Mouse (Mus musculus) E14TG2a.4 (cell line): ENCODE data around the gene Supt6.

Experiments
- H3K27me3 ChIP-seq: 2 replicates; pipeline ENCODE4 v1.6.1; 2014; ENCODE audit warnings: low read length, control low read depth; ENCODE audit not compliant: insufficient read depth
- H3K36me3 ChIP-seq: 2 replicates; pipeline ENCODE4 v1.6.1; 2014; ENCODE audit warnings: low read length, control low read depth; ENCODE audit not compliant: insufficient read depth
- H3K4me1 ChIP-seq: replicated peaks from 2 replicates; pipeline ENCODE4 v1.6.1; 2014; ENCODE audit warnings: low read depth, low read length, control low read depth
- H3K4me3 ChIP-seq: replicated peaks from 2 replicates; pipeline ENCODE4 v1.5.1; 2014; ENCODE audit warnings: mild to moderate bottlenecking, low read length
- H3K9me3 ChIP-seq: 2 replicates; pipeline ENCODE4 v1.6.1; 2014; ENCODE audit warnings: low read length, control low read depth
- CTCF ChIP-seq: conservative IDR thresholded peaks from 2 replicates; pipeline ENCODE4 v1.5.1; 2014; ENCODE audit warnings: low read length
- NANOG ChIP-seq: IDR thresholded peaks from 2 replicates; pipeline ENCODE4 v1.6.1; 2014; ENCODE audit warnings: borderline replicate concordance, low read length, mixed read lengths
- POU5F1 ChIP-seq: IDR thresholded peaks from 2 replicates; pipeline ENCODE4 v1.6.1; 2014; ENCODE audit warnings: low read length, borderline replicate concordance

The Supt6 gene

DNA sequence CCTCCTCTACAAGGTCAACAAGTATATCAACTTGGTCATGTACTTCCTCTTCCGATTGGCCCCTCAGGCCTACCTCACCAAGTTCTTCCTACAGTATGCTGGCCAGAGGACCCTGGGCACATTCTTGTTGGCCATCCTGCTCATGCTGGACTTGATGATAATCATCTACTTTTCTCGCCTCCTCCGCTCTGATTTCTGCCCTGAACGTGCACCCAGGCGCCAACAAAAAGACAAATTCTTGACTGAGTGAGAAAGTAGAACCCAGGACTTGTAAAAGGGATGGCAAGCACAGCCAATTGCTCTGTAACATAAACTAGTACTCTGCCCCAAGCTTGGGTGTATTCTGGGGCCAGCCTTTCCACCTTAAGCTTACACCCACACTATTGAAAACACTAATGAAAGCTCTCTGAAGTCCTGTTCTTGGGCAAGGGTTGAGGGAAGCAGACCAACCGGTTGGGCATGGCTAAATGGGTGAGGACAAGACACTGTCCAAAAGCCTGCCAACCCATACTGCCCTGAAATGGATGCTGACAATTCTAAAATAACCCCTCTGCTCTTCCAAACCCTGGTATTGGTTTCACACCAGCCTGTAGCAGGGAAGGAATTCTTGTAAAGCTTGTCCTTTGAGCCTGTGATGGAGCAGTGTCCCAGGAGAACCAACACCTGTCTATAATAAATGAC lies 65.6 kb downstream of the Supt6 start:
- no peak for TF ChIP-seq CTCF
- TF ChIP-seq POU5F1 = no peak
- no peak for TF ChIP-seq NANOG
- H3K4me3 ChIP-seq = peak overlapping the region; percentile 99
- H3K27me3 ChIP-seq = no peaks in the 10 kb centered on the region
- peaks cover 56% of the 10 kb centered on the region for H3K4me1 ChIP-seq
- no peaks in the 10 kb centered on the region for H3K9me3 ChIP-seq
- H3K36me3 ChIP-seq = peaks cover 41% of the 10 kb centered on the region

DNA sequence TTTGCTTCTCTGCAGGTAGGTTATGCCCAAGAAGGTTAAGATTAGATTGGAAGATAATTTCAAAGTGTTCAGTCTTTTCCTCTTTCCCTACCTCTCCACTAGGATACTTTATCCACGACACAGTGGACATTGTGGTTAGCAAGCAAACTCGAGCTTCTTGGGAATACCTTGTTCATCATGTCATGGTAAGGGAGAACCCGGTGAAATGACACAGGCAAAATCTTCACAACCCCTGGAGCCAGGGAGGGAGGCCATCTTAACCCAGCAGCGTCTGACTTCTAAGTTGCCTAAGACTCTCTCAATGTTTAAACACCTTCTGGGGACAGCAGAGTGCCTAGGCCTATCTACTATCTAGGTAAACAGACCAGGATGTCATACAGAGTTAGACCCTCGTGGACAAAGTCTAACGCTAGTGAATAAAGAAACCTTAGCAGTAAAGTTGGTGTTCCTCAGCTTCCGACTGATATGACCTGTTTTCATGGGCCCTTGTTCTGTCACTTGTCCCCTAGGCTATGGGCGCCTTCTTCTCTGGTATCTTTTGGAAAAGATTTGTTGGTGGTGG lies 66.3 kb downstream of the Supt6 start:
- TF ChIP-seq NANOG = no peak
- TF ChIP-seq CTCF = no peak
- no peak for TF ChIP-seq POU5F1
- peaks cover 57% of the 10 kb centered on the region for H3K4me1 ChIP-seq
- peaks cover 41% of the 10 kb centered on the region for H3K36me3 ChIP-seq
- H3K27me3 ChIP-seq = no peaks in the 10 kb centered on the region
- peak overlapping the region; percentile 99 for H3K4me3 ChIP-seq
- no peaks in the 10 kb centered on the region for H3K9me3 ChIP-seq

DNA sequence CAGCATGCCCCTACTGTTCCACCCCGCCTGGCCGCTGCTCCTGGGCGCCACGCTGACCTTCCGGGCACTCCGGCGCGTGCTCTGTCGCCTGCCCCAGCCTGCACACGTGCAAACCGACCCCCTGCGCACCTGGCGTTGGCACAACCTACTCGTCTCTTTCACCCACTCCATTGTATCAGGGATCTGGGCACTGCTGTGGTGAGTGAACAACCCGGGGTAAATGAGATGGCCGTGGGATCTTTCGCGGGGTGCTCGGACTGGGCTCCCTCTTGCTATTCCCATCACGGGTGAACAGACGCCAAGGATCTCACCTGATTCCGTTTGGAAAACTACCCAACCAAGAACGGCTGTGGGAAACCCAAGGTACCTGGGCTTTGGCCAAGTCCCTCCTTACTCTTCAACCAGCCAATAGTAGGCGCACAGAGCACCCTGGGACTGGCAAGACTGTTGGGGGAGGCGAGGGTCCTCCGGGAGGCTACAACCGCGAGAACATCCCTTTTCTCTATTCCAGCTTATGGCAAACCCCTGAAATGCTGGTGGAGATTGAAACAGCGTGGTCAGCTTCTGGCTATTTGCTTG lies 66.8 kb downstream of the Supt6 start:
- Histone ChIP-seq H3K9me3 (no peaks in the 10 kb centered on the region), H3K4me1 (peaks cover 57% of the 10 kb centered on the region), H3K36me3 (peaks cover 41% of the 10 kb centered on the region), H3K27me3 (no peaks in the 10 kb centered on the region), H3K4me3 (peak overlapping the region; percentile 99)
- TF ChIP-seq POU5F1 (no peak), NANOG (no peak), CTCF (no peak)

DNA sequence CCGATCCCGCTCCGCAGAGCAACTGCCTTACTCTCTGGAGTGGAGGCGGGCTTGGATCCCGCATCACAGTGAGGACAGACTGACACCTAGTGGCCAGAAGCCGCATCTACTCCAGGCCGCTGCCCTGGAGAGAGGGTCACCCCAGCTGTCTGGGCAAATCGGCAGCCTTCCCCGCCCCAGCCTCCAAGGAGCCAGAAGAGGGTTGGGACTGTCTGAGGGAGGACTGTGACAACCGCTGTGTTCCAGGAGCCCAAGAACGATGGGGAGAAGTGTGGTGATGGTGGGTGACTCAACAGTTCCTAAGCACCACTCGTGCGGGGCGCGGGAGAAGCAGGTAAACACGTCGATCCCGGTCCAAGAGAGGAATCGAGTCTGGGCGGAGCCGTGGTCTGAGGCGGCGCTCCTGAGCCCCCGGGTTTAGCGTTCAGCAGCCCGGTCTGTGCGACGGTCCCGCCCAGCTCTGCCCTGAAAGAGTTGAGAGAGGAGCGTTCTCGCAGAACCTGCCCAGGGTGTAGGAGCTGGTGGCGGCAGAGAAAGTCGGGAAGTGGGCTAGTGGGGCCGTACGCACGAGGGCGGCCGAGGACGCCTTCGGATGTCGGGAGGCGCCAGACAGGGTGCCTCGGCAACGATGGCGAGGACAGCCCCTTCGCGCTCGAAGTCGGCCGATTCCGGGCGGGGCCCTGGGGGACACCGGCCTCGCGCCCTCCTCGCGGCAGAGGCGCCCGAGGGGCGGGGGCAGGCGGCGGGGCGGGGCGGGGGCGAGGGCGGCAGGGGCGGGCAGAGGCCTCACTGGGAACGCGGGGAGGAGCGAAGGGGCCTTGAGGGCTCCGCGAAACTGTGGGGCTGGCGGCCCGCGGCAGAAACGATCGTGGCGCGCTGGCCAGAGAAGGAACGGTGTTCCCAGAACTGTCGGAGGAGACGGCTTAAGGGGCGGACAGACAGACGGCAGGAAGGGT lies 67.6 kb downstream of the Supt6 start:
- Histone ChIP-seq H3K4me1 (peaks cover 60% of the 10 kb centered on the region), H3K9me3 (no peaks in the 10 kb centered on the region), H3K36me3 (peaks cover 41% of the 10 kb centered on the region), H3K4me3 (peak overlapping the region; percentile 99), H3K27me3 (no peaks in the 10 kb centered on the region)
- peak; percentile 95 for TF ChIP-seq CTCF
- TF ChIP-seq NANOG = no peak

DNA sequence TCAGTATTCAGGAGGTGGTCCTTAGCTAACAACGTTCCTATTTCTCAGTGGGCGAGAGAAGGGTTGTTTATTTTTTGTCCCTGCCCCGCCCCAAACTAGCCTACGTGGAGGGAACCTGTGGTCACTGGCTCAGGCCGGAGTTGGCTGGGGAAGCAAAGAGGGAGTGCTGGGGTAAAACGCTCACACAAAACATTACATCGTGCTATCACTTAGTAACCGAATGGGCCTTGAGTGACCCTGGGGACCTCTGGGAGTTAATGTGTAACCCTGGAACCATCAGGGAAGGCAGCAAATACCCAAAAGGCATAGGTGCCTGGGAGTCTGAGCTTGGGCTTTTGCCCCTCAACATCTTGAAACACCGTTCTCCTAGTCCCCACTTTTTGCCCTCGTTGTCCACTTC lies 68.3 kb downstream of the Supt6 start:
- no peak for TF ChIP-seq CTCF
- TF ChIP-seq NANOG = no peak
- no peak for TF ChIP-seq POU5F1
- H3K36me3 ChIP-seq = peaks cover 41% of the 10 kb centered on the region
- H3K4me3 ChIP-seq = peak overlapping the region; percentile 99
- H3K27me3 ChIP-seq = no peaks in the 10 kb centered on the region
- H3K4me1 ChIP-seq = peaks cover 67% of the 10 kb centered on the region
- no peaks in the 10 kb centered on the region for H3K9me3 ChIP-seq

DNA sequence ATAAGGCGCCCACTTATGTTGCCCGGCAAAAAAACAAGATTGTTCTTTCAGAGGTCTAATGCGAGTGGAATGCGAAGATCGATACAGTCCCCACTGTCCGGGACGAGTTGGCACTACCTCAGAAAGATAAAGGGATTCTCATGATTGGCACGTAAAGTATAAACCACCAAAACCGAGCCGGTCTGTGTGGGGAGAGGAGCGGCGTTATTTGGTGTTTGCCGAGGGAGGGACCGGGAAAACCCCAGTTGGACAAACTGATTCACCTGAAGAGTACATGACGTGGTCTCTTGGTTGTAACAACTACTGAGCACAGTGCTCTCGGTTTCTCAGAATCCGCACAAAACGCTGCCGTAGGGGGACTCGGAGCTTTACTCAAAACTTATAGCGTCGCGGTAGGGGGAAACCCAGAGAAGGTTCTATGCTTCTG lies 68.9 kb downstream of the Supt6 start:
- no peaks in the 10 kb centered on the region for H3K27me3 ChIP-seq
- H3K9me3 ChIP-seq = no peaks in the 10 kb centered on the region
- peaks cover 41% of the 10 kb centered on the region for H3K36me3 ChIP-seq
- peak overlapping the region; percentile 99 for H3K4me3 ChIP-seq
- H3K4me1 ChIP-seq = peaks cover 71% of the 10 kb centered on the region
- TF ChIP-seq POU5F1 (no peak), CTCF (no peak), NANOG (no peak)

DNA sequence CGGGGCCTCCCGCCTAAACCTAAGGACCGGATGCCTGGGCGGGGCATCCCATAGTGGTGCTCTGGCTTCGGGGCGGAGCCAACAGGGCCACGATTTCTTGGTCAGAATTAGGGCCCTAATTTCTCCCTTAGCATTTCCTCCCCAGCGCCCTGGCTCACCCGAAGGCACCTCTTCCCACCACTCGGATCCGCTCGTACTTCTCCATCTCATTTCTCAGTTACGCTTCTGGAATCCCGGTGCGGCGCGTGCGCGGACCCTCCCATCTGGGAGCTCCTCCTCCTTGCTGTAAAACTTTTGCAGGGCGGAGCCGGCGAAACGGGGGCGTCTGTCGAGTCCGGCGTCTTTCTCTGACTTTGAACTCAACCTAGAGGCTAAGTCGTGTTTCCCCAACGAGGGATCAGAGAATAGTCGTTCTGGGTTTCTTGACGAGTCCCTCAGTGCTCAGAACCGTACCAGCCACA lies 69.4 kb downstream of the Supt6 start, which contains the start of the genes Nek8 and Tlcd1:
Gene Nek8, minus strand, starts transcription at position 274 of the 461 bp plus-strand sequence.
Gene Tlcd1, plus strand, starts transcription at position 310 of the 461 bp plus-strand sequence.
- Histone ChIP-seq H3K4me1 (peaks cover 71% of the 10 kb centered on the region), H3K9me3 (no peaks in the 10 kb centered on the region), H3K4me3 (peak within 1 kb of the TSS; percentile 99), H3K36me3 (peaks cover 39% of the 10 kb centered on the region), H3K27me3 (no peaks in the 10 kb centered on the region)
- TF ChIP-seq NANOG (no peak), POU5F1 (no peak), CTCF (no peak)
